Mouse (Mus musculus): ENCODE measurements around the gene Olfm4. TPM values are rescaled to one million over a fixed set of nuclear protein-coding genes. Genes with fewer than 3 reads are reported as not detected.

Gene Olfm4
- polyA plus RNA-seq, 1 experiment from 2014 or later = 0.81 TPM

DNA sequence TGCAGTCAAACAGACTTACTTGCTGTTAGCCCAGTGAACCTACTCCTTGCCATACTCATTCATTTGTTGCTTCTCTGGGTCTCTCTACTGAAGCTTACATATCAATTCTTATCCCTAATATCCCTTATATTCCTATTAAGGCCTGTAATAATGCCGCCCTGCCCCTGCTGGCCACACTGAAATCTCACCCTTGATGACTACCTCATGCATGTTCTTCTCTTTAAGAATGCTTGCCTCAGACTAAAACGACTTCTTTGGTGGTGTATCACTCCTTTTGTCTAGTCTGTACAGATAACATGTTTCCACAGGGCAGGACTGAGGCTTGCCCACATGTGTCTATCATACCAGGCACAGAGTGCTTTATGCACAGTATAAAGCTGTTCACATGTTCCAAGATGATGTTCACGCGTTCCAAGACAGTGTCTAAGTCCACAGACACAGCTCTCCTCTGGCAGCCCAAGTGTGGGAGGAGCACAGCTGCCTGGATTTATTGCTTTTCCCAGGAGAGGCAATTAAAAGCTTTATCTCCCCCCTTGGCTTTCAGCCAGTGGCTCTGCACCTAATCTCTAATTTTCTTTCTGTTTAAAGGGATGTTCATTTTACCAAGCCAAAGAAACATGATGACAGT, 55.9 kb downstream of the Olfm4 start:
- H3K27me3 ChIP-seq = no peaks in the 10 kb centered on the region
- ATAC-seq (ENCODE audit: low FRiP score) = peak; percentile 71
- no peak overlapping the region for H3K4me3 ChIP-seq
- H3K9ac ChIP-seq = no peak overlapping the region
- 60% methylated on average over 4 of the region's 4 CpGs for WGBS
- peaks cover 6% of the 10 kb centered on the region; the same call in 1 of the 2 replicates for H3K4me1 ChIP-seq (replicated peaks)
- no peaks in the 10 kb centered on the region for H3K36me3 ChIP-seq
- H3K4me2 ChIP-seq = no peak overlapping the region
- no peaks in the 10 kb centered on the region for H3K9me3 ChIP-seq
- H3K27ac ChIP-seq = no peak overlapping the region

- Histone ChIP-seq H3K4me1 (replicated peaks) (peaks cover 9% of the 10 kb centered on the region; the same call in 1 of the 2 replicates), H3K9ac (no peak overlapping the region), H3K4me2 (no peak overlapping the region), H3K9me3 (no peaks in the 10 kb centered on the region), H3K36me3 (no peaks in the 10 kb centered on the region), H3K27ac (no peak overlapping the region), H3K4me3 (no peak overlapping the region), H3K27me3 (no peaks in the 10 kb centered on the region)
- no peak for ATAC-seq (ENCODE audit: low FRiP score)
- WGBS = 92% methylated on average over 6 of the region's 6 CpGs
Measured at GRCm38 (mm10) chr14:80046104-80046734, 62.3 kb downstream of the Olfm4 start.

GRCm38 (mm10) chr14:80047368-80048101, 63.7 kb downstream of the Olfm4 start:
- no peak for ATAC-seq (ENCODE audit: low FRiP score)
- Histone ChIP-seq H3K27me3 (no peaks in the 10 kb centered on the region), H3K36me3 (no peaks in the 10 kb centered on the region), H3K4me2 (no peak overlapping the region), H3K9ac (no peak overlapping the region), H3K9me3 (no peaks in the 10 kb centered on the region), H3K4me3 (no peak overlapping the region), H3K27ac (no peak overlapping the region), H3K4me1 (replicated peaks) (peaks cover 9% of the 10 kb centered on the region; the same call in 1 of the 2 replicates)
- WGBS = 55% methylated on average over 5 of the region's 5 CpGs

DNA sequence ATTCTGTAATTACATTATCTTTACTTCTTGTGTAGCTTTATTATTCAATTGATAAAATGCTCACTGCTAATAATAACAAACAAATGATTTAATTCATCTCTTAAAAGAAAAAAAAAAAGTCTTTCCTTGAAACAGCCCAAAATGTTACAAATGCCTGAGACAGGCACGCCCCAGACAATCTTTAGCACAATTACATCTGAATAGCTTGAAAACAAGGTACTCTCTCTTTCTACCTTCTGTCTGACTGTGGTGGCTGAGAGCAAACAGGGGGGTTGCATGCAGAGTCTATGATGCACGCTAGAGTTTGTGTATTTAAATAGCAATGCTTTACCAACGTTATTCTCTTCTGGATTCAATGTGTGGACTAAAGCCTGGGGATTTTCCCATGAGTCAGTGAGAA, 71.8 kb downstream of the Olfm4 start:
- H3K4me3 ChIP-seq = no peak overlapping the region
- H3K27ac ChIP-seq = no peak overlapping the region
- H3K9me3 ChIP-seq = no peaks in the 10 kb centered on the region
- no peak for ATAC-seq (ENCODE audit: low FRiP score)
- H3K4me1 ChIP-seq (replicated peaks) = no peaks in the 10 kb centered on the region
- H3K9ac ChIP-seq = no peak overlapping the region
- H3K27me3 ChIP-seq = no peaks in the 10 kb centered on the region
- H3K36me3 ChIP-seq = no peaks in the 10 kb centered on the region
- H3K4me2 ChIP-seq = no peak overlapping the region
- 71% methylated on average over 3 of the region's 3 CpGs for WGBS

DNA sequence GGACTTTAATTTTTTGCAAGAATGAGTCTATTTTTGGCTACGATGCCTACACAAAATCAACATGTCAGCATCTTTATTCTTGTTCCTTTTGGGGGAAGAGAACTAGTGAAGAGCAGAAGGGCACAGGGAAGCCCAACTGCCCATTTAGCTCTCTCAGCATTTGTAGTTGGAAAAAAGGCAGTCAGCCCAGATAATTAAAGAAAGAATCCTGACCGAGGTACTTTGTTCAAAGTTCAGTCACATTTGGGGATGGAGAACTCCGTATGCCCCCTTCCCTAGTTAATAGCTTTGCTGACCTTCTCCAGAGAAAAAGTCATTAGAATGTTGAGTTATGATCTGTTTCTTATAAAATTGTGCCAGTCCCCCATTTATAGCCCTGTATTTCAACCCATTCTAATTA, 77.8 kb downstream of the Olfm4 start:
- H3K36me3 ChIP-seq = no peaks in the 10 kb centered on the region
- no peaks in the 10 kb centered on the region for H3K27me3 ChIP-seq
- H3K4me2 ChIP-seq = no peak overlapping the region
- ATAC-seq (ENCODE audit: low FRiP score) = no peak
- no peaks in the 10 kb centered on the region for H3K9me3 ChIP-seq
- H3K4me1 ChIP-seq (replicated peaks) = no peaks in the 10 kb centered on the region
- WGBS = 91% methylated on average over 3 of the region's 3 CpGs
- H3K9ac ChIP-seq = no peak overlapping the region
- no peak overlapping the region for H3K27ac ChIP-seq
- H3K4me3 ChIP-seq = no peak overlapping the region

DNA sequence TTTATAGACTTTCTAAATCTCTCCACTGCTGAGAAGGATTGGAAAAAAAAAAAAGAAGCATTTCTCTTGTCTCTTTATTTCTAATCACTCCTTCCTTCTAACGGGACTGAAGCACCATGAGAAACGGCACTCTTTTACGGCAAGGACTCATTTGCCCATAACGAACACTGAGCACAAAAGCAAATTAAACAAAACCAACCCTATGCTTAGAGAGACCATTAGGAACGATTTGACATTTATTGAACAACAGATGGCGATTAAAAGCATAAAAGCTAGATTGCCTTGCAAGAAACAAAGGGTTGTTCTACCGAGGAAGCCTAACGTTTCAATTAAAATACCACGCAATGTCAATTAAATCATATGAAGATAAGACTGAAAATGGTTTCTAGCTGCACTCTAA, 79.0 kb downstream of the Olfm4 start:
- no peaks in the 10 kb centered on the region for H3K27me3 ChIP-seq
- H3K9me3 ChIP-seq = no peaks in the 10 kb centered on the region
- no peak overlapping the region for H3K4me3 ChIP-seq
- H3K4me2 ChIP-seq = no peak overlapping the region
- H3K4me1 ChIP-seq (replicated peaks) = no peaks in the 10 kb centered on the region
- H3K36me3 ChIP-seq = no peaks in the 10 kb centered on the region
- ATAC-seq (ENCODE audit: low FRiP score) = no peak
- no peak overlapping the region; the same call in 1 of the 2 replicates for H3K27ac ChIP-seq
- 56% methylated on average over 9 of the region's 9 CpGs for WGBS
- H3K9ac ChIP-seq = no peak overlapping the region

- ATAC-seq (ENCODE audit: low FRiP score) = no peak
- Histone ChIP-seq H3K4me3 (no peak overlapping the region), H3K4me1 (replicated peaks) (no peaks in the 10 kb centered on the region), H3K9ac (no peak overlapping the region), H3K27me3 (no peaks in the 10 kb centered on the region), H3K36me3 (no peaks in the 10 kb centered on the region), H3K27ac (no peak overlapping the region), H3K9me3 (no peaks in the 10 kb centered on the region), H3K4me2 (no peak overlapping the region)
- 78% methylated on average over 3 of the region's 3 CpGs for WGBS
Measured at GRCm38 (mm10) chr14:80070580-80070979, 86.7 kb downstream of the Olfm4 start.

Other genes with a start within 250 kb of the Olfm4 start
- 33.2 and 35.3 TPM in 2 replicates for gene Pcdh8, start 212.8 kb upstream of the Olfm4 start, polyA plus RNA-seq (2015; fragmentation: Nextera tagmentation; extraction: Ambion mirVana)

All from hindbrain, embryonic 13.5 days (tissue).